Mouse (Mus musculus): Measurements from ENCODE around the gene Olfr131. TPM values are rescaled to one million over a fixed set of nuclear protein-coding genes. Genes with fewer than 3 reads are reported as not detected.
"Not testable (repeated sequence)": the region's sequence is repeated elsewhere in the genome, so short reads cannot be mapped to it uniquely, and the experiment has no call there.

Gene Olfr131
- not detected in 2 replicates for polyA plus RNA-seq (2016; fragmentation: Nextera tagmentation; extraction: Ambion mirVana)

DNA sequence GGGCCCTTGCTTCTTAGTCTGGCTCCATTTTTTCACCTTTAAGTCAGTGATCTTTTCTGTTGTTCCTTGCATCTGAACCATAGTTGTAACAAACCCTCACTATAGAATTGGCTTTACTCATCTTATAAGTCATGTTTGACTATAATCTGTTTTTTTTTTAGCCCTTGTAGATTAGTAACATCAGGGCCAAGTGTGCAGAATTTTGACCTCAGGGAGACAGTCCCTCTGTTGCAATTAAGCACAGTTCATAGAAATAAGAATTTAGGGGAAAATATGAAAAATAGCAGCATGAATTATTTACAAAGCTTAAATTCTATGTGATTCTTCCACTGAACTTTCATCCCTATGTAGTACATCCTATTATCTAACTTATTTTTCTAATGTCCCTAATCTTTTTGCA is at the start of gene Olfr131:
TSS of gene Olfr131 (minus strand) at position 101 of the 400 bp plus-strand sequence.
- Histone ChIP-seq H3K4me3 (no peak within 1 kb of the TSS), H3K27ac (replicated peaks) (no peak within 1 kb of the TSS), H3K36me3 (replicated peaks) (no peaks in the 10 kb centered on the region), H3K4me1 (no peaks in the 10 kb centered on the region), H3K27me3 (replicated peaks; ENCODE audit: low read depth, poor library complexity, severe bottlenecking) (no peaks in the 10 kb centered on the region), H3K9me3 (no peaks in the 10 kb centered on the region)
- no peak for DNase-seq (ENCODE audit: low spot score)

DNA sequence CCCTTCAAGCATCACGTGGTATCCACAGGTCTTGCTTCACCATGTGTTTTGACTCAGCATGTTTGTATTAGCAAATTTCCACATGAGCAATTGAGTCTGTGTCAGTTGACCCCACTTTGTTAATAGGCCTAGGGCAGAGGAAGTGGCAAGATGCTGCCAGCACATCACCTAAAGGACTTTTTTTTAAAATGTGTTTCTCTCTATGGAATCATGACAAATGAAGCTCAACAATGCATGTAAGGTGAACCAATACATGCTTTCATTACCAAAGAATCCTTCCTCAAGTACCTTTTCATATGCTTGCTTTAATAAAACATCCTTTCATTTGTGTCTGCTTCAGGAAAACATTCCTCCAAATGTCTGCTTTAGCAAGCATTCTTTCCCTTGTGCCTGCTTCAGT is 45.9 kb upstream of the Olfr131 start, which contains the start of gene Olfr132:
TSS of gene Olfr132 (minus strand) at position 101 of the 400 bp plus-strand sequence.
- WGBS: 64% methylated on average over 1 of the region's 1 CpGs

DNA sequence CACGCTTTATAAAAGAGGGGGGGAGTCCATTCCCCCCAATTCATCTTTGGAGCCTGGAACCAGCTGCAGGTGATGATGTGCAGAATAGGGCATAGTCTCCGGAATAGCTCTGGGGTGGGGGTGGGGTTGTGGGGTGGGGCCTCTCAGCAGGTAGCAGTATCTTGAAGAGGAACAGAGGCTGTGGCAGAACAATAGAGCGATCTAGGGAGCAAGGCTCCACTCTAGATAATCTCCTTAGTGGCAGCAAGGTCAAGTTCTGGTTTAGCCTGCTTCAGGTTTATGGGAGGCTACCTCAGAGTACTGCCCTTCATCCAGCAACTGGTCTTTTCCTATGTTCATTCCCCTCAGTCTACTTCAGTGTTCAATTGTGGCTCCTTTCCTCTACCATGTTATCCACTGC is 36.9 kb upstream of the Olfr131 start:
- not testable (repeated sequence) for H3K27me3 ChIP-seq (replicated peaks; ENCODE audit: low read depth, poor library complexity, severe bottlenecking); H3K4me1 ChIP-seq; H3K4me3 ChIP-seq; DNase-seq (ENCODE audit: low spot score); H3K36me3 ChIP-seq (replicated peaks); H3K9me3 ChIP-seq; H3K27ac ChIP-seq (replicated peaks)
- WGBS: 68% methylated on average over 3 of the region's 3 CpGs

More for the DNA sequence above, 45.9 kb upstream of the Olfr131 start, which contains the start of gene Olfr132:
- no peaks in the 10 kb centered on the region for H3K9me3 ChIP-seq
- no peak for DNase-seq (ENCODE audit: low spot score)
- H3K4me1 ChIP-seq: no peaks in the 10 kb centered on the region
- no peak within 1 kb of the TSS for H3K4me3 ChIP-seq
- H3K27me3 ChIP-seq (replicated peaks; ENCODE audit: low read depth, poor library complexity, severe bottlenecking): no peaks in the 10 kb centered on the region
- H3K27ac ChIP-seq (replicated peaks): no peak within 1 kb of the TSS
- H3K36me3 ChIP-seq (replicated peaks): no peaks in the 10 kb centered on the region

DNA sequence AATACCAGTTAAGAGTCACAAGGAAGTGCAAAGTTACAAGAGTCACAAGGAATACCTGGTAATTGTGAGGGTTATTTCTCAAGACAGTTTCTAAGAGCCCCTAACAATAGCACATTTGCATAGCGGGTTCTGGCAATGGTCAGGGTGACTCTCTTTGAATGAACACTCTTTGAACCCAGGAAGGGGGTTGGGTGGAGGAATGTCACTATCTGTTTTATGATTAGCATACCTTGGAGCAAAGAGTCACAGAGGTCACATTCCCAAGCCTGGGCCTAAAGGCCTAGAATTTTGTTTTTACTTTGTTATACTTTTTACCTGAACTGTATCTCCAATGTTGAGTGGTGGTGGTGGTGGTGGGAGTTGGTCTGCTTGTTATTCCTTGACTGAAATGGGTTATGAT is 35.7 kb upstream of the Olfr131 start:
- not testable (repeated sequence) for H3K36me3 ChIP-seq (replicated peaks); H3K9me3 ChIP-seq; H3K27ac ChIP-seq (replicated peaks); DNase-seq (ENCODE audit: low spot score); H3K27me3 ChIP-seq (replicated peaks; ENCODE audit: low read depth, poor library complexity, severe bottlenecking); H3K4me1 ChIP-seq; H3K4me3 ChIP-seq
- 84% methylated on average over 1 of the region's 1 CpGs for WGBS

DNA sequence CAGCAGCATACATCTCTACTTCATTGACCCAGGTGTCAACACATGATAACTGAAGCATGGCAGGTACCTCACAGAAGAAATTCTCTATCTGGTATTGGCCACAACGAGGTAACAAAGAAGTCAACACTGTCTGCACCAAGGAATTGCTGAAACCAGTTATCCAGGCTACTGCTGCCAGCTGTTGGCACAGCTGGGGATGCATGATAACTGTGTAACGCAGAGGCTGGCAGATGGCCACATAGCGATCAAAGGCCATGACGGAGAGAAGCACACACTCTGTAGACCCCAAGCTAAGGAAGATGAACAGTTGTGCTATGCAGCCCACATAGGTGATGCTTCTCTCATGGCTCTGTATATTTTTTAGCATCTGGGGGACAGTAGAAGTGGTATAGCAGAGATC is 6.1 kb downstream of the Olfr131 start:
- Histone ChIP-seq H3K4me1 (no peaks in the 10 kb centered on the region), H3K27me3 (replicated peaks; ENCODE audit: low read depth, poor library complexity, severe bottlenecking) (no peaks in the 10 kb centered on the region), H3K27ac (replicated peaks) (no peak overlapping the region), H3K36me3 (replicated peaks) (no peaks in the 10 kb centered on the region), H3K4me3 (no peak overlapping the region), H3K9me3 (peaks cover 3% of the 10 kb centered on the region; the same call in 1 of the 2 replicates)
- DNase-seq (ENCODE audit: low spot score): no peak
- 91% methylated on average over 4 of the region's 4 CpGs for WGBS

DNA sequence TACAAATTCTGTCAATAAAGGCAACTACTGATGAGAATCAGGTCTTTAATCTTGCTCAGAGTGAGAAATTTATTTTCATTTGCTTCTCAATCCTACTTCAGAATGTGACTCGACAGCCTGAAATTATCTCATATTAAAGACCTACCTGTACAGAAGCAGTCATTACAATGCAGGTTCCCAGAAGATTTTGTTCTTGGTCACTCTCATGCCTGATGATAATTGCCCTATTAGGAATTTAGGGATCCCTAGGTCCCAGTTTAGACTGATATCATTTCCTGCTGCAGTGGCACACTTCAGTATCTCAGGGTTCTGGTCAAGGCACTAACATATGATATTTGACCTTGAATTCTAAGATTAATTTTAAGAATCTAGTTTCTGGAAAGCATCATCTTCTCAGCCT is 24.9 kb downstream of the Olfr131 start, which contains the start of gene Olfr130:
TSS of gene Olfr130 (plus strand) at position 301 of the 400 bp plus-strand sequence.
- no peaks in the 10 kb centered on the region for H3K27me3 ChIP-seq (replicated peaks; ENCODE audit: low read depth, poor library complexity, severe bottlenecking)
- H3K27ac ChIP-seq (replicated peaks): no peak within 1 kb of the TSS
- no peaks in the 10 kb centered on the region for H3K9me3 ChIP-seq
- H3K4me3 ChIP-seq: no peak within 1 kb of the TSS
- WGBS: 89% methylated on average over 1 of the region's 1 CpGs
- no peaks in the 10 kb centered on the region for H3K4me1 ChIP-seq
- no peak for DNase-seq (ENCODE audit: low spot score)
- H3K36me3 ChIP-seq (replicated peaks): no peaks in the 10 kb centered on the region

DNA sequence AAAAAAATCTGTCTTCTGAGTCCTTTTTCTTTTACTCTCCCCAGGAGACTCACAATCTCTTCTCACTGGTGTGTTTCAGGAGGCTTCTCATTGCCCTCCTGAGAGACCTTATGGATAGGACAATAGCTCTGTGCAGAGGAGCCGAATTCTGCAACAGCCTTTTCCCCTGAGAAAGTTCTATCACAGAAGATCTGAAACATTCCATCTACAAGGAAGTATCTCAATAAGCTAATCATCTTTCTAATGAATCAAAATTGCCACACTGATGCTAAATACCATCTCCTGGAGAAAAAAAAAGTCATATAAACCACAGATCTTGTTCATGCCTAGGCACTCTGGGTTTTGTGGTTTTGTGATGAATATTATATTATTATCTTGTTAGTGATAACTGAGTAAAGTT is 28.5 kb downstream of the Olfr131 start, which contains the start of gene Olfr129:
TSS of gene Olfr129 (minus strand) at position 101 of the 400 bp plus-strand sequence.
- H3K27ac ChIP-seq (replicated peaks): no peak within 1 kb of the TSS
- H3K9me3 ChIP-seq: peaks cover 3% of the 10 kb centered on the region; the same call in 1 of the 2 replicates
- H3K36me3 ChIP-seq (replicated peaks): no peaks in the 10 kb centered on the region
- WGBS: 77% methylated on average over 1 of the region's 1 CpGs
- no peaks in the 10 kb centered on the region for H3K27me3 ChIP-seq (replicated peaks; ENCODE audit: low read depth, poor library complexity, severe bottlenecking)
- no peak for DNase-seq (ENCODE audit: low spot score)
- H3K4me3 ChIP-seq: no peak within 1 kb of the TSS
- H3K4me1 ChIP-seq: no peaks in the 10 kb centered on the region

Other genes with a start within 250 kb of the Olfr131 start
- gene Olfr126, start 241.2 kb downstream of the Olfr131 start, polyA plus RNA-seq (2016; fragmentation: Nextera tagmentation; extraction: Ambion mirVana): not detected in 2 replicates
- gene Olfr127, start 188.3 kb downstream of the Olfr131 start, polyA plus RNA-seq (2016; fragmentation: Nextera tagmentation; extraction: Ambion mirVana): not detected in 2 replicates
- gene Olfr128, start 168.1 kb downstream of the Olfr131 start, polyA plus RNA-seq (2016; fragmentation: Nextera tagmentation; extraction: Ambion mirVana): not detected in 2 replicates
- not detected in 2 replicates for gene Olfr761, start 135.6 kb downstream of the Olfr131 start, polyA plus RNA-seq (2016; fragmentation: Nextera tagmentation; extraction: Ambion mirVana)
- not detected in 2 replicates for gene Olfr129, start 28.6 kb downstream of the Olfr131 start, polyA plus RNA-seq (2016; fragmentation: Nextera tagmentation; extraction: Ambion mirVana)
- gene Olfr130, start 24.8 kb downstream of the Olfr131 start, polyA plus RNA-seq (2016; fragmentation: Nextera tagmentation; extraction: Ambion mirVana): not detected in 2 replicates
- not detected in 2 replicates for gene Olfr132, start 45.8 kb upstream of the Olfr131 start, polyA plus RNA-seq (2016; fragmentation: Nextera tagmentation; extraction: Ambion mirVana)
- gene Olfr133, start 56.6 kb upstream of the Olfr131 start, polyA plus RNA-seq (2016; fragmentation: Nextera tagmentation; extraction: Ambion mirVana): not detected in 2 replicates
- gene Olfr134, start 82.7 kb upstream of the Olfr131 start, polyA plus RNA-seq (2016; fragmentation: Nextera tagmentation; extraction: Ambion mirVana): not detected in 2 replicates
- not detected in 2 replicates for gene Olfr135, start 115.6 kb upstream of the Olfr131 start, polyA plus RNA-seq (2016; fragmentation: Nextera tagmentation; extraction: Ambion mirVana)
- gene Olfr138, start 172.3 kb upstream of the Olfr131 start, polyA plus RNA-seq (2016; fragmentation: Nextera tagmentation; extraction: Ambion mirVana): not detected in 2 replicates
- not detected in 2 replicates for gene Olfr137, start 218.9 kb upstream of the Olfr131 start, polyA plus RNA-seq (2016; fragmentation: Nextera tagmentation; extraction: Ambion mirVana)
- gene Olfr136, start 241.1 kb upstream of the Olfr131 start, polyA plus RNA-seq (2016; fragmentation: Nextera tagmentation; extraction: Ambion mirVana): not detected in 2 replicates

Measured in embryonic facial prominence, embryonic 10.5 days (tissue).